Mouse (Mus musculus): ENCODE results near the gene Suds3. TPM values are rescaled to one million over a fixed set of nuclear protein-coding genes. Genes with fewer than 3 reads are reported as not detected.

The Suds3 gene
- polyA plus RNA-seq, 1 experiment from 2014 or later, result 42.2 TPM

- WGBS, result 46% methylated on average over 8 of the region's 8 CpGs
- peak overlapping the region; percentile 78 for H3K27ac ChIP-seq (replicated peaks)
Observed at GRCm38 (mm10) chr5:117159326-117159725, 43.4 kb upstream of the Suds3 start.

GRCm38 (mm10) chr5:117158335-117159018, 42.6 kb upstream of the Suds3 start:
- Histone ChIP-seq H3K9me3 (ENCODE audit: control insufficient read depth, low read length) (no peaks in the 10 kb centered on the region), H3K4me3 (ENCODE audit: low read depth, low read length) (no peak overlapping the region), H3K9ac (ENCODE audit: low read length) (no peak overlapping the region), H3K4me1 (replicated peaks; ENCODE audit: control insufficient read depth, insufficient read depth) (no peaks in the 10 kb centered on the region; the same call in 1 of the 2 replicates), H3K4me2 (replicated peaks; ENCODE audit: low read depth) (no peak overlapping the region), H3K27ac (replicated peaks) (peak overlapping the region; percentile 78), H3K27me3 (ENCODE audit: control insufficient read depth, insufficient read depth, low read length) (no peaks in the 10 kb centered on the region), H3K36me3 (ENCODE audit: control insufficient read depth, insufficient read depth, low read length) (no peaks in the 10 kb centered on the region)
- 58% methylated on average over 7 of the region's 7 CpGs for WGBS
- DNase-seq (ENCODE audit: low spot score), result peak; percentile 65
- TF ChIP-seq CTCF (IDR thresholded peaks at IDR 0.05; ENCODE audit: low read depth) (no peak), EP300 (optimal IDR thresholded peaks at IDR 0.05) (no peak)
- peak; percentile 75 for ATAC-seq (ENCODE audit: low FRiP score, low TSS enrichment)

More at GRCm38 (mm10) chr5:117159326-117159725, 43.4 kb upstream of the Suds3 start:
- Histone ChIP-seq H3K27me3 (ENCODE audit: control insufficient read depth, insufficient read depth, low read length) (no peaks in the 10 kb centered on the region), H3K36me3 (ENCODE audit: control insufficient read depth, insufficient read depth, low read length) (no peaks in the 10 kb centered on the region), H3K9me3 (ENCODE audit: control insufficient read depth, low read length) (no peaks in the 10 kb centered on the region), H3K4me1 (replicated peaks; ENCODE audit: control insufficient read depth, insufficient read depth) (no peaks in the 10 kb centered on the region; the same call in 1 of the 2 replicates), H3K9ac (ENCODE audit: low read length) (no peak overlapping the region), H3K4me2 (replicated peaks; ENCODE audit: low read depth) (no peak overlapping the region), H3K4me3 (ENCODE audit: low read depth, low read length) (no peak overlapping the region)
- DNase-seq (ENCODE audit: low spot score), result no peak
- ATAC-seq (ENCODE audit: low FRiP score, low TSS enrichment), result no peak
- TF ChIP-seq EP300 (optimal IDR thresholded peaks at IDR 0.05) (no peak), CTCF (IDR thresholded peaks at IDR 0.05; ENCODE audit: low read depth) (no peak)

- ATAC-seq (ENCODE audit: low FRiP score, low TSS enrichment) (no peak), DNase-seq (ENCODE audit: low spot score) (no peak)
- WGBS, result 63% methylated on average over 15 of the region's 15 CpGs
Observed at GRCm38 (mm10) chr5:117153527-117154091, 37.7 kb upstream of the Suds3 start.

GRCm38 (mm10) chr5:117152944-117153343, 37.0 kb upstream of the Suds3 start:
- no peaks in the 10 kb centered on the region for H3K27me3 ChIP-seq (ENCODE audit: control insufficient read depth, insufficient read depth, low read length)
- DNase-seq (ENCODE audit: low spot score) (no peak), ATAC-seq (ENCODE audit: low FRiP score, low TSS enrichment) (no peak)
- no peak overlapping the region for H3K4me2 ChIP-seq (replicated peaks; ENCODE audit: low read depth)
- H3K9ac ChIP-seq (ENCODE audit: low read length), result no peak overlapping the region
- no peaks in the 10 kb centered on the region for H3K36me3 ChIP-seq (ENCODE audit: control insufficient read depth, insufficient read depth, low read length)
- H3K27ac ChIP-seq (replicated peaks), result no peak overlapping the region
- no peak overlapping the region for H3K4me3 ChIP-seq (ENCODE audit: low read depth, low read length)
- no peaks in the 10 kb centered on the region for H3K9me3 ChIP-seq (ENCODE audit: control insufficient read depth, low read length)
- no peak for TF ChIP-seq EP300 (optimal IDR thresholded peaks at IDR 0.05)
- peak; percentile 37; the same call in 1 of the 2 replicates for TF ChIP-seq CTCF (IDR thresholded peaks at IDR 0.05; ENCODE audit: low read depth)
- H3K4me1 ChIP-seq (replicated peaks; ENCODE audit: control insufficient read depth, insufficient read depth), result no peaks in the 10 kb centered on the region; the same call in 1 of the 2 replicates

More at GRCm38 (mm10) chr5:117153527-117154091, 37.7 kb upstream of the Suds3 start:
- TF ChIP-seq EP300 (optimal IDR thresholded peaks at IDR 0.05) (no peak), CTCF (IDR thresholded peaks at IDR 0.05; ENCODE audit: low read depth) (no peak)
- no peak overlapping the region for H3K4me2 ChIP-seq (replicated peaks; ENCODE audit: low read depth)
- H3K27me3 ChIP-seq (ENCODE audit: control insufficient read depth, insufficient read depth, low read length), result no peaks in the 10 kb centered on the region
- no peaks in the 10 kb centered on the region; the same call in 1 of the 2 replicates for H3K4me1 ChIP-seq (replicated peaks; ENCODE audit: control insufficient read depth, insufficient read depth)
- no peak overlapping the region for H3K4me3 ChIP-seq (ENCODE audit: low read depth, low read length)
- no peak overlapping the region for H3K27ac ChIP-seq (replicated peaks)
- no peaks in the 10 kb centered on the region for H3K36me3 ChIP-seq (ENCODE audit: control insufficient read depth, insufficient read depth, low read length)
- no peaks in the 10 kb centered on the region for H3K9me3 ChIP-seq (ENCODE audit: control insufficient read depth, low read length)
- H3K9ac ChIP-seq (ENCODE audit: low read length), result no peak overlapping the region

GRCm38 (mm10) chr5:117150068-117150467, 34.2 kb upstream of the Suds3 start:
- Histone ChIP-seq H3K9me3 (ENCODE audit: control insufficient read depth, low read length) (no peaks in the 10 kb centered on the region), H3K27ac (replicated peaks) (0 out of 2 replicates have a peak overlapping the region, but pooled peaks have one; percentile 45), H3K4me2 (replicated peaks; ENCODE audit: low read depth) (no peak overlapping the region), H3K36me3 (ENCODE audit: control insufficient read depth, insufficient read depth, low read length) (no peaks in the 10 kb centered on the region), H3K9ac (ENCODE audit: low read length) (no peak overlapping the region), H3K4me1 (replicated peaks; ENCODE audit: control insufficient read depth, insufficient read depth) (no peaks in the 10 kb centered on the region), H3K4me3 (ENCODE audit: low read depth, low read length) (no peak overlapping the region), H3K27me3 (ENCODE audit: control insufficient read depth, insufficient read depth, low read length) (no peaks in the 10 kb centered on the region)
- 0 out of 2 replicates have a peak, but pooled peaks have one; percentile 8 for ATAC-seq (ENCODE audit: low FRiP score, low TSS enrichment)
- TF ChIP-seq EP300 (optimal IDR thresholded peaks at IDR 0.05), result no peak
- TF ChIP-seq CTCF (IDR thresholded peaks at IDR 0.05; ENCODE audit: low read depth), result no peak
- WGBS, result 75% methylated on average over 5 of the region's 5 CpGs
- no peak for DNase-seq (ENCODE audit: low spot score)

Data from stomach, postnatal 0 days (tissue).